Mouse (Mus musculus) heart, postnatal 0 days (tissue): Measurements from ENCODE around the gene St3gal5. TPM values are rescaled to one million over a fixed set of nuclear protein-coding genes. Genes with fewer than 3 reads are reported as not detected.

ENCODE experiments used
- ATAC-seq: fragments of 200-750 bp; cut with Nextera tagmentation; 2 replicates; pipeline ENCODE4 v1.8.0; 2017; ENCODE audit warnings: low read depth, moderate number of reproducible peaks, moderate library complexity; ENCODE audit not compliant: insufficient read depth
- DNase-seq: peaks from one replicate; pipeline ENCODE4 v3.0.0-alpha.2; 2016; ENCODE audit warnings: low spot score
- H3K27ac ChIP-seq: fragments of 300-500 bp; sonication (generic); 2 replicates; pipeline ENCODE4 v1.5.1; 2014; ENCODE audit warnings: low read depth, mild to moderate bottlenecking
- H3K27me3 ChIP-seq: fragments of 300-500 bp; sonication (generic); 2 replicates; pipeline ENCODE4 v1.6.1; 2014; ENCODE audit warnings: low read length, mixed read lengths; ENCODE audit not compliant: control insufficient read depth, insufficient read depth
- H3K36me3 ChIP-seq: fragments of 300-500 bp; sonication (generic); replicated peaks from 2 replicates; pipeline ENCODE4 v1.6.1; 2014; ENCODE audit warnings: low read length, mixed read lengths; ENCODE audit not compliant: control insufficient read depth, insufficient read depth
- H3K4me1 ChIP-seq: fragments of 300-500 bp; sonication (generic); 2 replicates; pipeline ENCODE4 v1.6.1; 2014; ENCODE audit warnings: antibody characterized with exemption; ENCODE audit not compliant: control insufficient read depth, insufficient read depth
- H3K4me2 ChIP-seq: fragments of 300-500 bp; sonication (generic); 2 replicates; pipeline ENCODE4 v1.6.1; 2014; ENCODE audit warnings: low read depth, mild to moderate bottlenecking, low read length, moderate library complexity
- H3K4me3 ChIP-seq: fragments of 300-500 bp; sonication (generic); 2 replicates; pipeline ENCODE4 v1.5.1; 2014; ENCODE audit warnings: low read depth, low read length
- H3K9ac ChIP-seq: fragments of 300-500 bp; sonication (generic); replicated peaks from 2 replicates; pipeline ENCODE4 v1.6.1; 2014; ENCODE audit warnings: low read depth, low read length, mixed read lengths
- H3K9me3 ChIP-seq: fragments of 300-500 bp; sonication (generic); replicated peaks from 2 replicates; pipeline ENCODE4 v1.6.1; 2016; ENCODE audit warnings: low read length; ENCODE audit not compliant: control insufficient read depth
- CTCF ChIP-seq: IDR thresholded peaks from 2 replicates; pipeline ENCODE4 v1.5.1; 2016; ENCODE audit warnings: antibody characterized with exemption, control low read depth, low read depth
- EP300 ChIP-seq: IDR thresholded peaks from 2 replicates; pipeline ENCODE4 v1.6.1; 2016; ENCODE audit warnings: antibody characterized with exemption, low read depth
- WGBS: fragments of 180-500 bp; shearing (Covaris S2); extraction: QIAGEN DNeasy Blood & Tissue Kit; methylation state at CpG from one replicate; pipeline ENCODE4 v1.1.7; 2014; 5-methylcytosine and 5-hydroxymethylcytosine counted together
- polyA plus RNA-seq: library from polyadenylated mRNA; unstranded; fragments of >200 nt; fragmentation: Nextera tagmentation; extraction: Ambion mirVana; gene quantifications from 2 replicates; pipeline ENCODE4 v1.2.1, GENCODE M21; 2015
- total RNA-seq: library from RNA; depleted of rRNA; stranded (reverse); fragments of >200 nt; gene quantifications from 2 replicates; pipeline ENCODE4 v1.2.3, GENCODE M21; 2014; ENCODE audit warnings: low replicate concordance

The St3gal5 gene
- total and polyA plus RNA-seq, 2 experiments from 2014 or later, result 6.3 to 25.3 TPM

- no peak for DNase-seq
- TF ChIP-seq CTCF (no peak), EP300 (no peak)
- Histone ChIP-seq H3K9me3 (no peaks in the 10 kb centered on the region), H3K4me2 (peak overlapping the region; percentile 98), H3K36me3 (no peaks in the 10 kb centered on the region), H3K4me1 (peaks cover 28% of the 10 kb centered on the region), H3K9ac (peak overlapping the region; percentile 69; the same call in 1 of the 2 replicates), H3K27me3 (no peaks in the 10 kb centered on the region), H3K27ac (peak overlapping the region; percentile 80), H3K4me3 (peak overlapping the region; percentile 70)
- ATAC-seq, result no peak
- WGBS, result 42% methylated on average over 8 of the region's 8 CpGs
These were observed 723 bp upstream of the St3gal5 start for GRCm38 (mm10) chr6:72096669-72097068.

- peak overlapping the region; percentile 98 for H3K4me2 ChIP-seq
- peak overlapping the region; percentile 80 for H3K27ac ChIP-seq
- WGBS, result 2% methylated on average over 15 of the region's 15 CpGs
- H3K4me1 ChIP-seq, result peaks cover 23% of the 10 kb centered on the region
- no peaks in the 10 kb centered on the region for H3K27me3 ChIP-seq
- peak overlapping the region; percentile 69 for H3K9ac ChIP-seq
- no peaks in the 10 kb centered on the region for H3K36me3 ChIP-seq
- no peaks in the 10 kb centered on the region for H3K9me3 ChIP-seq
- peak overlapping the region; percentile 70 for H3K4me3 ChIP-seq
- ATAC-seq (no peak; the same call in 1 of the 2 replicates), DNase-seq (peak; percentile 43)
- TF ChIP-seq EP300, result no peak
- TF ChIP-seq CTCF, result no peak
These were observed 746 bp downstream of the St3gal5 start for GRCm38 (mm10) chr6:72098021-72098655.

GRCm38 (mm10) chr6:72098691-72099090 lies 1.3 kb downstream of the St3gal5 start:
- no peak for ATAC-seq
- no peak for TF ChIP-seq EP300
- peak; percentile 36 for TF ChIP-seq CTCF
- H3K27ac ChIP-seq, result no peak overlapping the region
- peaks cover 23% of the 10 kb centered on the region for H3K4me1 ChIP-seq
- no peaks in the 10 kb centered on the region for H3K9me3 ChIP-seq
- peak overlapping the region; percentile 70 for H3K4me3 ChIP-seq
- peak; percentile 43 for DNase-seq
- peak overlapping the region; percentile 98 for H3K4me2 ChIP-seq
- peak overlapping the region; percentile 69; the same call in 1 of the 2 replicates for H3K9ac ChIP-seq
- 29% methylated on average over 2 of the region's 2 CpGs for WGBS
- no peaks in the 10 kb centered on the region for H3K36me3 ChIP-seq
- H3K27me3 ChIP-seq, result no peaks in the 10 kb centered on the region

- Histone ChIP-seq H3K9me3 (no peaks in the 10 kb centered on the region), H3K4me3 (peak overlapping the region; percentile 70; the same call in 1 of the 2 replicates), H3K4me2 (peak overlapping the region; percentile 98; the same call in 1 of the 2 replicates), H3K4me1 (peaks cover 23% of the 10 kb centered on the region), H3K9ac (no peak overlapping the region), H3K27me3 (no peaks in the 10 kb centered on the region), H3K36me3 (no peaks in the 10 kb centered on the region), H3K27ac (no peak overlapping the region)
- DNase-seq (no peak), ATAC-seq (no peak)
- TF ChIP-seq EP300 (no peak), CTCF (no peak)
- WGBS, result 77% methylated on average over 3 of the region's 3 CpGs
These were observed 1.9 kb downstream of the St3gal5 start for GRCm38 (mm10) chr6:72099281-72099680.

GRCm38 (mm10) chr6:72100171-72100570 lies 2.8 kb downstream of the St3gal5 start:
- peaks cover 23% of the 10 kb centered on the region for H3K4me1 ChIP-seq
- 79% methylated on average over 5 of the region's 5 CpGs for WGBS
- no peak overlapping the region for H3K27ac ChIP-seq
- H3K4me3 ChIP-seq, result no peak overlapping the region
- no peak for ATAC-seq
- H3K4me2 ChIP-seq, result no peak overlapping the region
- no peak for DNase-seq
- no peaks in the 10 kb centered on the region for H3K9me3 ChIP-seq
- no peaks in the 10 kb centered on the region for H3K36me3 ChIP-seq
- H3K27me3 ChIP-seq, result no peaks in the 10 kb centered on the region
- no peak overlapping the region for H3K9ac ChIP-seq
- TF ChIP-seq EP300 (no peak), CTCF (no peak)

- 45% methylated on average over 8 of the region's 8 CpGs for WGBS
- ATAC-seq (no peak), DNase-seq (no peak)
- Histone ChIP-seq H3K27me3 (no peaks in the 10 kb centered on the region), H3K4me3 (no peak overlapping the region), H3K27ac (no peak overlapping the region), H3K4me2 (no peak overlapping the region), H3K36me3 (no peaks in the 10 kb centered on the region), H3K9ac (no peak overlapping the region), H3K4me1 (peaks cover 17% of the 10 kb centered on the region), H3K9me3 (no peaks in the 10 kb centered on the region)
- TF ChIP-seq CTCF (no peak), EP300 (no peak)
These were observed 3.5 kb downstream of the St3gal5 start for GRCm38 (mm10) chr6:72100939-72101338.
